Mouse (Mus musculus): ENCODE measurements at regions not wholly inside any gene's neighbourhood (a gene's known extent, or its start where the extent isn't known, plus 50 kb on each side); places are given as distances from the start of the nearest gene placed in this dataset.
"Not testable (repeated sequence)": the region's sequence is repeated elsewhere in the genome, so short reads cannot be mapped to it uniquely, and the experiment has no call there.

GRCm38 (mm10) chr14:104789346-104789745 is 266.9 kb upstream of the Rnf219 start:
- no peak for TF ChIP-seq CTCF (IDR thresholded peaks at IDR 0.05; ENCODE audit: low read depth)
- TF ChIP-seq EP300 (IDR thresholded peaks at IDR 0.05; ENCODE audit: low read depth), result no peak
- Histone ChIP-seq H3K4me3 (ENCODE audit: low read depth, low read length) (no peak overlapping the region), H3K27ac (ENCODE audit: low read depth) (no peak overlapping the region), H3K27me3 (ENCODE audit: insufficient read depth, low read length) (no peaks in the 10 kb centered on the region), H3K4me1 (ENCODE audit: insufficient read depth) (no peaks in the 10 kb centered on the region), H3K4me2 (ENCODE audit: low read depth, low read length) (no peak overlapping the region), H3K9ac (replicated peaks) (no peak overlapping the region), H3K36me3 (replicated peaks; ENCODE audit: insufficient read depth, low read length) (no peaks in the 10 kb centered on the region), H3K9me3 (ENCODE audit: low read length) (no peaks in the 10 kb centered on the region)
- ATAC-seq (no peak), DNase-seq (no peak)
- WGBS (ENCODE audit: insufficient replicate concordance), result 50% methylated on average over 3 of the region's 3 CpGs

GRCm38 (mm10) chr14:104785066-104785465 is 262.6 kb upstream of the Rnf219 start:
- ATAC-seq (no peak), DNase-seq (no peak)
- TF ChIP-seq CTCF (IDR thresholded peaks at IDR 0.05; ENCODE audit: low read depth), result no peak
- no peak for TF ChIP-seq EP300 (IDR thresholded peaks at IDR 0.05; ENCODE audit: low read depth)
- no peak overlapping the region for H3K27ac ChIP-seq (ENCODE audit: low read depth)
- H3K4me1 ChIP-seq (ENCODE audit: insufficient read depth), result no peaks in the 10 kb centered on the region
- WGBS (ENCODE audit: insufficient replicate concordance), result 61% methylated on average over 12 of the region's 12 CpGs
- no peaks in the 10 kb centered on the region for H3K36me3 ChIP-seq (replicated peaks; ENCODE audit: insufficient read depth, low read length)
- H3K4me3 ChIP-seq (ENCODE audit: low read depth, low read length), result no peak overlapping the region
- no peaks in the 10 kb centered on the region for H3K9me3 ChIP-seq (ENCODE audit: low read length)
- no peaks in the 10 kb centered on the region for H3K27me3 ChIP-seq (ENCODE audit: insufficient read depth, low read length)
- no peak overlapping the region for H3K4me2 ChIP-seq (ENCODE audit: low read depth, low read length)
- no peak overlapping the region for H3K9ac ChIP-seq (replicated peaks)

GRCm38 (mm10) chr14:104769938-104770337 is 247.5 kb upstream of the Rnf219 start:
- ATAC-seq, result no peak
- DNase-seq, result no peak
- H3K36me3 ChIP-seq (replicated peaks; ENCODE audit: insufficient read depth, low read length), result no peaks in the 10 kb centered on the region
- H3K27ac ChIP-seq (ENCODE audit: low read depth), result no peak overlapping the region
- TF ChIP-seq EP300 (IDR thresholded peaks at IDR 0.05; ENCODE audit: low read depth) (no peak), CTCF (IDR thresholded peaks at IDR 0.05; ENCODE audit: low read depth) (no peak)
- no peaks in the 10 kb centered on the region for H3K4me1 ChIP-seq (ENCODE audit: insufficient read depth)
- H3K27me3 ChIP-seq (ENCODE audit: insufficient read depth, low read length), result no peaks in the 10 kb centered on the region
- no peak overlapping the region for H3K4me2 ChIP-seq (ENCODE audit: low read depth, low read length)
- 20% methylated on average over 4 of the region's 4 CpGs for WGBS (ENCODE audit: insufficient replicate concordance)
- no peak overlapping the region for H3K9ac ChIP-seq (replicated peaks)
- H3K4me3 ChIP-seq (ENCODE audit: low read depth, low read length), result no peak overlapping the region
- H3K9me3 ChIP-seq (ENCODE audit: low read length), result no peaks in the 10 kb centered on the region

GRCm38 (mm10) chr14:104734213-104734612 is 211.8 kb upstream of the Rnf219 start:
- H3K4me1 ChIP-seq (ENCODE audit: insufficient read depth), result no peaks in the 10 kb centered on the region
- TF ChIP-seq EP300 (IDR thresholded peaks at IDR 0.05; ENCODE audit: low read depth) (no peak), CTCF (IDR thresholded peaks at IDR 0.05; ENCODE audit: low read depth) (no peak)
- H3K9me3 ChIP-seq (ENCODE audit: low read length), result no peaks in the 10 kb centered on the region
- ATAC-seq (no peak), DNase-seq (no peak)
- no peak overlapping the region for H3K27ac ChIP-seq (ENCODE audit: low read depth)
- no peaks in the 10 kb centered on the region for H3K27me3 ChIP-seq (ENCODE audit: insufficient read depth, low read length)
- no peak overlapping the region for H3K9ac ChIP-seq (replicated peaks)
- H3K36me3 ChIP-seq (replicated peaks; ENCODE audit: insufficient read depth, low read length), result no peaks in the 10 kb centered on the region
- no peak overlapping the region for H3K4me2 ChIP-seq (ENCODE audit: low read depth, low read length)
- WGBS (ENCODE audit: insufficient replicate concordance), result 59% methylated on average over 3 of the region's 3 CpGs
- no peak overlapping the region for H3K4me3 ChIP-seq (ENCODE audit: low read depth, low read length)

GRCm38 (mm10) chr14:104732036-104732435 is 209.6 kb upstream of the Rnf219 start:
- ATAC-seq, result no peak
- no peaks in the 10 kb centered on the region for H3K4me1 ChIP-seq (ENCODE audit: insufficient read depth)
- H3K9ac ChIP-seq (replicated peaks), result no peak overlapping the region
- 56% methylated on average over 1 of the region's 1 CpGs for WGBS (ENCODE audit: insufficient replicate concordance)
- no peaks in the 10 kb centered on the region for H3K9me3 ChIP-seq (ENCODE audit: low read length)
- TF ChIP-seq EP300 (IDR thresholded peaks at IDR 0.05; ENCODE audit: low read depth), result no peak
- TF ChIP-seq CTCF (IDR thresholded peaks at IDR 0.05; ENCODE audit: low read depth), result no peak
- no peaks in the 10 kb centered on the region for H3K36me3 ChIP-seq (replicated peaks; ENCODE audit: insufficient read depth, low read length)
- H3K4me2 ChIP-seq (ENCODE audit: low read depth, low read length), result no peak overlapping the region
- DNase-seq, result no peak
- H3K4me3 ChIP-seq (ENCODE audit: low read depth, low read length), result no peak overlapping the region
- H3K27ac ChIP-seq (ENCODE audit: low read depth), result no peak overlapping the region
- H3K27me3 ChIP-seq (ENCODE audit: insufficient read depth, low read length), result no peaks in the 10 kb centered on the region

- ATAC-seq (no peak), DNase-seq (no peak)
- no peak overlapping the region for H3K27ac ChIP-seq (ENCODE audit: low read depth)
- no peak overlapping the region for H3K4me3 ChIP-seq (ENCODE audit: low read depth, low read length)
- TF ChIP-seq CTCF (IDR thresholded peaks at IDR 0.05; ENCODE audit: low read depth), result no peak
- TF ChIP-seq EP300 (IDR thresholded peaks at IDR 0.05; ENCODE audit: low read depth), result no peak
- H3K9ac ChIP-seq (replicated peaks), result no peak overlapping the region
- no peaks in the 10 kb centered on the region for H3K27me3 ChIP-seq (ENCODE audit: insufficient read depth, low read length)
- no peaks in the 10 kb centered on the region for H3K4me1 ChIP-seq (ENCODE audit: insufficient read depth)
- no peak overlapping the region for H3K4me2 ChIP-seq (ENCODE audit: low read depth, low read length)
- 44% methylated on average over 3 of the region's 3 CpGs for WGBS (ENCODE audit: insufficient replicate concordance)
- no peaks in the 10 kb centered on the region for H3K36me3 ChIP-seq (replicated peaks; ENCODE audit: insufficient read depth, low read length)
- H3K9me3 ChIP-seq (ENCODE audit: low read length), result no peaks in the 10 kb centered on the region
Observed at GRCm38 (mm10) chr14:104731319-104731995, 209.0 kb upstream of the Rnf219 start.

GRCm38 (mm10) chr14:104715651-104716050 is 193.2 kb upstream of the Rnf219 start:
- not testable (repeated sequence) for H3K27me3 ChIP-seq (ENCODE audit: insufficient read depth, low read length); ATAC-seq; DNase-seq; H3K4me3 ChIP-seq (ENCODE audit: low read depth, low read length); H3K27ac ChIP-seq (ENCODE audit: low read depth); H3K4me2 ChIP-seq (ENCODE audit: low read depth, low read length); H3K36me3 ChIP-seq (replicated peaks; ENCODE audit: insufficient read depth, low read length); H3K4me1 ChIP-seq (ENCODE audit: insufficient read depth); H3K9me3 ChIP-seq (ENCODE audit: low read length); H3K9ac ChIP-seq (replicated peaks)
- 91% methylated on average over 23 of the region's 24 CpGs for WGBS (ENCODE audit: insufficient replicate concordance)
